Mouse (Mus musculus): Measurements from ENCODE around the gene Arhgap45.

Arhgap45 gene

GRCm38 (mm10) chr10:80069948-80070450 is 53.5 kb downstream of the Arhgap45 start:
- Histone ChIP-seq H3K4me1 (replicated peaks; ENCODE audit: low read depth, low read length) (peaks cover 75% of the 10 kb centered on the region), H3K36me3 (ENCODE audit: insufficient read depth, low read length) (peaks cover 90% of the 10 kb centered on the region), H3K27me3 (ENCODE audit: insufficient read depth, low read length) (no peaks in the 10 kb centered on the region), H3K9me3 (ENCODE audit: low read length) (no peaks in the 10 kb centered on the region), H3K4me3 (replicated peaks; ENCODE audit: low read length) (no peak overlapping the region)
- no peak for TF ChIP-seq CTCF (conservative IDR thresholded peaks at IDR 0.05; ENCODE audit: low read length)

DNA sequence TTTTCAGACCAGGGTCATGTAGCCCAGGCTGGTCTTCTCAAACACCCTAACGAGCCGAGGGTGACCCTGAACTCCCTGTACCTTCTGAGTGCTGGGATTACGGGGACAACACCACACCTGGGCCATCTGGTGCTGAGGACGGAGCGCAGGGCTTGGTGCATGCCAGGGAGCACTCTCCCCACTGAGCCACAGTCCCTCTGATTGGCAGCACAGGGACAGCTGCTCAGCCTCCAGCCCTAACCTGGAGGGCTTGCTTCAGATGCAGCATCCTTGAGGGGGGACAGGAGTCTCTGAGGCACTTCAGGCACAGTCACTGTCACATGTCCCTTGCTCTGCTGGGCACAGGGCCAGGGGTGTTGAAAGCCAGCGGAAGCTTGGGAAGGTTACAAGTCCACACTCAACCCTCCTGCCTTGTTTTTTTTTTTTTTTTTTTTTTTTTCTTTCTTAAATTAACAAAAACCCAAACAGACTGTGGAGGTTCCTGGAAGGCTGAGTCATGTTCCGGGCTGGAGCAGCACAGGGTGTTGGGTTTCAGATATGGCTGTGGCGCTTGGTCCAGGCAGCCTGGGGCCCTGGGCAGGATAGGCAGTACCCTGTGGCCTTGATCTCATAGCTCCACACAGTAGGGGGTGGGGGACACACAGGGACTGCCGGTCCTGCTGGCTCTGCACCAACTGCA is 54.5 kb downstream of the Arhgap45 start:
- TF ChIP-seq CTCF (conservative IDR thresholded peaks at IDR 0.05; ENCODE audit: low read length) (no peak), NANOG (IDR thresholded peaks at IDR 0.05; ENCODE audit: borderline replicate concordance, low read length) (no peak), POU5F1 (IDR thresholded peaks at IDR 0.05; ENCODE audit: borderline replicate concordance, low read length) (no peak)
- Histone ChIP-seq H3K4me1 (replicated peaks; ENCODE audit: low read depth, low read length) (peaks cover 81% of the 10 kb centered on the region), H3K36me3 (ENCODE audit: insufficient read depth, low read length) (peaks cover 84% of the 10 kb centered on the region), H3K4me3 (replicated peaks; ENCODE audit: low read length) (no peak overlapping the region), H3K27me3 (ENCODE audit: insufficient read depth, low read length) (no peaks in the 10 kb centered on the region), H3K9me3 (ENCODE audit: low read length) (no peaks in the 10 kb centered on the region)

DNA sequence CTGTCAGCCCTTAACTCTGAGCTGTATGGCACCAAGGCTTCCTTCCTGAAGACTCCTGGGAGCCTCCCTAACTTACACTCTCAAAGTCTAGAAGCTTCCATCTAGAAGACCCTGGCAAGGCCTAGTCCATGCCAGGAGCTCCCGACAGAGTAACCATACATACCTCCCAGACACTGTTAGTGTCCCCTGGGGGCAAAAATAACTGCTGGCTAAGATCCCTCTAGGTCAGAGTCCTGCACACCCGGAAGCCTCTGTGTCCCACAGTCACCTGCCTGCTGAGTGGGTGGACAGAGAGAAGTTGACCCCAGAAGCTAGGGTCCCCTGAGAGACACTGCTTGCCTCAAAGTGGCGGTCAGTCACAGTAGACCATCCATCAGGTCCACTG is 55.1 kb downstream of the Arhgap45 start:
- TF ChIP-seq CTCF (conservative IDR thresholded peaks at IDR 0.05; ENCODE audit: low read length) (no peak), POU5F1 (IDR thresholded peaks at IDR 0.05; ENCODE audit: borderline replicate concordance, low read length) (no peak), NANOG (IDR thresholded peaks at IDR 0.05; ENCODE audit: borderline replicate concordance, low read length) (no peak)
- peaks cover 83% of the 10 kb centered on the region for H3K4me1 ChIP-seq (replicated peaks; ENCODE audit: low read depth, low read length)
- peaks cover 84% of the 10 kb centered on the region for H3K36me3 ChIP-seq (ENCODE audit: insufficient read depth, low read length)

DNA sequence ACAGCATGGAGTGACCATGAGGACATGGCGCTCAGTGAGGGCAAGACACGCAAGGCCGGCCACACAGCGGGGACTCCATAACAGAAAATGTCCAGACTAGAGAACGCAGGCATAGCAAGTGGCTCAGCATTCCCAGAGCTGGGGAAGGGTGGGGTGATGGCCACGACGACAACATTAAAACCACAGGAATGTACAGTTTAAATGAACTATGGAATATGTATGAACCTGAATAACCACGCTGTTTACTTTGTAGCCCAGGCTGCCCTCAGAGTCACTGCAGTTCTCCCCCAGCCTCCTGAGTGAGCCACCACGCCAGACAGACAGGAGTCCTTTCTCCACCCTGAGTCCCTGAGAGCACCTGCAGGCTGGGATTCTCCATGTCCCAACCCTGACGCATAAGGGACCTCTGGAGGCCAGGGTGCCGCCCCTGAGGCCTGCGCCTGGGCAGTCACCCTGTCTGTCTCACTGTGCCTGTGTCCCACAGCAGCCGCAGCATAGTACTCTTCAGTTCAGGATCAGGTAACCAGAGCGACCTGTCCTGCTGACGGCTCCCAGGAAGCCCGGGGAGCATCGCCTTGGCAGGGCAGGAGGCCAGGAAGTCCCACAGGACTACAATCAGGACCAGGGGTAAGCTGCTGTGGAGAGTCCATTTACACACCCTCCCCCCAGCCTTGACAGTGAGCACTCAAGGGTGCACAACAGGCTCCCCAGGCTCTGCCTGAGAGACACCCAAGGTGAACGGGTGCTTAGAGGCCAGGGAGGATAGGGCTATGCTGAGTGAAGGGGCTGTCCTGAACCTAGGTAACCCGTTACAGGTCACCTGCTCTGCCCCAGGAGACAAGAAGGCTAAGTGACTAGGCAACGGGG is 56.4 kb downstream of the Arhgap45 start:
- H3K36me3 ChIP-seq (ENCODE audit: insufficient read depth, low read length), result peaks cover 84% of the 10 kb centered on the region
- peak overlapping the region; percentile 48 for H3K4me3 ChIP-seq (replicated peaks; ENCODE audit: low read length)
- H3K4me1 ChIP-seq (replicated peaks; ENCODE audit: low read depth, low read length), result peaks cover 88% of the 10 kb centered on the region
- no peaks in the 10 kb centered on the region for H3K9me3 ChIP-seq (ENCODE audit: low read length)
- TF ChIP-seq CTCF (conservative IDR thresholded peaks at IDR 0.05; ENCODE audit: low read length) (no peak), POU5F1 (IDR thresholded peaks at IDR 0.05; ENCODE audit: borderline replicate concordance, low read length) (no peak), NANOG (IDR thresholded peaks at IDR 0.05; ENCODE audit: borderline replicate concordance, low read length) (no peak)
- H3K27me3 ChIP-seq (ENCODE audit: insufficient read depth, low read length), result no peaks in the 10 kb centered on the region

More for the DNA sequence above, 55.1 kb downstream of the Arhgap45 start:
- no peak overlapping the region for H3K4me3 ChIP-seq (replicated peaks; ENCODE audit: low read length)
- no peaks in the 10 kb centered on the region for H3K9me3 ChIP-seq (ENCODE audit: low read length)
- H3K27me3 ChIP-seq (ENCODE audit: insufficient read depth, low read length), result no peaks in the 10 kb centered on the region

- Histone ChIP-seq H3K36me3 (ENCODE audit: insufficient read depth, low read length) (peaks cover 87% of the 10 kb centered on the region), H3K4me1 (replicated peaks; ENCODE audit: low read depth, low read length) (peaks cover 92% of the 10 kb centered on the region), H3K27me3 (ENCODE audit: insufficient read depth, low read length) (no peaks in the 10 kb centered on the region)
Measured at GRCm38 (mm10) chr10:80074813-80075601, 58.6 kb downstream of the Arhgap45 start.

DNA sequence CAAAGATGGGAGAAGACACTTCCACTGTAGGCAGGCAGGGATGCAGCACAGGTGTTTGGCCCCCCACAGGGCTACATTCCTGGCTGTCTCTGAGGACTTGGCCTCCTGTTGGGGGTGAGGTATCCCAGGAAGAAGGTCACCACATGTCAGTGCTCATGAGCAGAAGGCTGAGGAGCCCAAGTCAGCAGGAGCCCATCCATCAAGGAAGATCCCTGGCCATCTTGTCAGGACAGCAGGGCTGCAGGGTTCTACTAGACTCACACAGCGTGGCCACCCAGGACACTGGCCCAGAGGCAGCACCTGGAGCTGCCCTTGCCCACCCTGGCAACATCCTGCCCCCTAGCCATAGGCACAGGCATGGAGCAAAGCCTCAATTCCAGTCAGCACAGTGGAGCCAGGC is 59.5 kb downstream of the Arhgap45 start:
- H3K27me3 ChIP-seq (ENCODE audit: insufficient read depth, low read length), result no peaks in the 10 kb centered on the region
- no peak for TF ChIP-seq NANOG (IDR thresholded peaks at IDR 0.05; ENCODE audit: borderline replicate concordance, low read length)
- TF ChIP-seq CTCF (conservative IDR thresholded peaks at IDR 0.05; ENCODE audit: low read length), result no peak
- no peak for TF ChIP-seq POU5F1 (IDR thresholded peaks at IDR 0.05; ENCODE audit: borderline replicate concordance, low read length)
- H3K9me3 ChIP-seq (ENCODE audit: low read length), result no peaks in the 10 kb centered on the region
- H3K36me3 ChIP-seq (ENCODE audit: insufficient read depth, low read length), result peaks cover 87% of the 10 kb centered on the region
- peak overlapping the region; percentile 79; the same call in 1 of the 2 replicates for H3K4me3 ChIP-seq (replicated peaks; ENCODE audit: low read length)
- peaks cover 98% of the 10 kb centered on the region for H3K4me1 ChIP-seq (replicated peaks; ENCODE audit: low read depth, low read length)

More at GRCm38 (mm10) chr10:80074813-80075601, 58.6 kb downstream of the Arhgap45 start:
- TF ChIP-seq POU5F1 (IDR thresholded peaks at IDR 0.05; ENCODE audit: borderline replicate concordance, low read length), result no peak
- TF ChIP-seq NANOG (IDR thresholded peaks at IDR 0.05; ENCODE audit: borderline replicate concordance, low read length), result no peak
- no peak for TF ChIP-seq CTCF (conservative IDR thresholded peaks at IDR 0.05; ENCODE audit: low read length)
- H3K4me3 ChIP-seq (replicated peaks; ENCODE audit: low read length), result peak overlapping the region; percentile 79
- H3K9me3 ChIP-seq (ENCODE audit: low read length), result no peaks in the 10 kb centered on the region

GRCm38 (mm10) chr10:80076386-80076785 is 59.9 kb downstream of the Arhgap45 start:
- Histone ChIP-seq H3K9me3 (ENCODE audit: low read length) (no peaks in the 10 kb centered on the region), H3K27me3 (ENCODE audit: insufficient read depth, low read length) (no peaks in the 10 kb centered on the region), H3K4me3 (replicated peaks; ENCODE audit: low read length) (0 out of 2 replicates have a peak overlapping the region, but pooled peaks have one; percentile 79), H3K36me3 (ENCODE audit: insufficient read depth, low read length) (peaks cover 87% of the 10 kb centered on the region), H3K4me1 (replicated peaks; ENCODE audit: low read depth, low read length) (peaks cover 98% of the 10 kb centered on the region)
- TF ChIP-seq POU5F1 (IDR thresholded peaks at IDR 0.05; ENCODE audit: borderline replicate concordance, low read length) (no peak), NANOG (IDR thresholded peaks at IDR 0.05; ENCODE audit: borderline replicate concordance, low read length) (no peak), CTCF (conservative IDR thresholded peaks at IDR 0.05; ENCODE audit: low read length) (no peak)

- TF ChIP-seq CTCF (conservative IDR thresholded peaks at IDR 0.05; ENCODE audit: low read length), result no peak
- no peak for TF ChIP-seq NANOG (IDR thresholded peaks at IDR 0.05; ENCODE audit: borderline replicate concordance, low read length)
- TF ChIP-seq POU5F1 (IDR thresholded peaks at IDR 0.05; ENCODE audit: borderline replicate concordance, low read length), result no peak
- H3K27me3 ChIP-seq (ENCODE audit: insufficient read depth, low read length), result no peaks in the 10 kb centered on the region
Measured at GRCm38 (mm10) chr10:80077312-80077711, 60.9 kb downstream of the Arhgap45 start.

More at GRCm38 (mm10) chr10:80077312-80077711, 60.9 kb downstream of the Arhgap45 start:
- H3K9me3 ChIP-seq (ENCODE audit: low read length), result no peaks in the 10 kb centered on the region
- H3K4me1 ChIP-seq (replicated peaks; ENCODE audit: low read depth, low read length), result peaks cover 91% of the 10 kb centered on the region
- peaks cover 87% of the 10 kb centered on the region for H3K36me3 ChIP-seq (ENCODE audit: insufficient read depth, low read length)
- H3K4me3 ChIP-seq (replicated peaks; ENCODE audit: low read length), result no peak overlapping the region
